Mouse (Mus musculus) hindbrain, embryonic 16.5 days (tissue): ENCODE measurements around the gene Il4. TPM values are rescaled to one million over a fixed set of nuclear protein-coding genes. Genes with fewer than 3 reads are reported as not detected.
"Not testable (repeated sequence)": the region's sequence is repeated elsewhere in the genome, so short reads cannot be mapped to it uniquely, and the experiment has no call there.

Experiments
- ATAC-seq: fragments of 200-750 bp; cut with Nextera tagmentation; 2 replicates; pipeline ENCODE4 v1.8.0; 2017; ENCODE audit warnings: moderate TSS enrichment, moderate library complexity
- H3K27ac ChIP-seq: fragments of 300-500 bp; sonication (generic); 2 replicates; pipeline ENCODE4 v1.5.1; 2014; ENCODE audit warnings: low read depth, mild to moderate bottlenecking, control low read depth, low read length, moderate library complexity
- H3K27me3 ChIP-seq: fragments of 300-500 bp; sonication (generic); replicated peaks from 2 replicates; pipeline ENCODE4 v1.6.1; 2014; ENCODE audit warnings: low read length; ENCODE audit not compliant: control insufficient read depth, insufficient read depth
- H3K36me3 ChIP-seq: fragments of 300-500 bp; sonication (generic); 2 replicates; pipeline ENCODE4 v1.6.1; 2014; ENCODE audit warnings: mild to moderate bottlenecking, low read length, moderate library complexity, mixed read lengths; ENCODE audit not compliant: control insufficient read depth, insufficient read depth
- H3K4me1 ChIP-seq: fragments of 300-500 bp; sonication (generic); 2 replicates; pipeline ENCODE4 v1.6.1; 2014; ENCODE audit warnings: low read depth, low read length; ENCODE audit not compliant: control insufficient read depth, insufficient read depth
- H3K4me2 ChIP-seq: fragments of 300-500 bp; sonication (generic); 2 replicates; pipeline ENCODE4 v1.6.1; 2014; ENCODE audit warnings: mild to moderate bottlenecking, low read length, control low read depth, moderate library complexity
- H3K4me3 ChIP-seq: fragments of 300-500 bp; sonication (generic); 2 replicates; pipeline ENCODE4 v1.5.1; 2014; ENCODE audit warnings: mild to moderate bottlenecking, low read length, control low read depth, moderate library complexity
- H3K9ac ChIP-seq: fragments of 300-500 bp; sonication (generic); 2 replicates; pipeline ENCODE4 v1.6.1; 2014; ENCODE audit warnings: low read depth, mild to moderate bottlenecking, control low read depth, low read length, moderate library complexity
- H3K9me3 ChIP-seq: fragments of 300-500 bp; sonication (generic); 2 replicates; pipeline ENCODE4 v1.6.1; 2014; ENCODE audit warnings: mild to moderate bottlenecking, low read length, moderate library complexity; ENCODE audit not compliant: control insufficient read depth
- WGBS: fragments of 180-500 bp; shearing (Covaris S2); extraction: QIAGEN DNeasy Blood & Tissue Kit; methylation state at CpG from one replicate; pipeline ENCODE4 v1.1.7; 2014; 5-methylcytosine and 5-hydroxymethylcytosine counted together
- polyA plus RNA-seq: library from polyadenylated mRNA; unstranded; fragments of >200 nt; fragmentation: Nextera tagmentation; extraction: Ambion mirVana; gene quantifications from 2 replicates; pipeline ENCODE4 v1.2.1, GENCODE M21; 2015

The Il4 gene
- polyA plus RNA-seq, 1 experiment from 2014 or later, result 4.5 TPM

DNA sequence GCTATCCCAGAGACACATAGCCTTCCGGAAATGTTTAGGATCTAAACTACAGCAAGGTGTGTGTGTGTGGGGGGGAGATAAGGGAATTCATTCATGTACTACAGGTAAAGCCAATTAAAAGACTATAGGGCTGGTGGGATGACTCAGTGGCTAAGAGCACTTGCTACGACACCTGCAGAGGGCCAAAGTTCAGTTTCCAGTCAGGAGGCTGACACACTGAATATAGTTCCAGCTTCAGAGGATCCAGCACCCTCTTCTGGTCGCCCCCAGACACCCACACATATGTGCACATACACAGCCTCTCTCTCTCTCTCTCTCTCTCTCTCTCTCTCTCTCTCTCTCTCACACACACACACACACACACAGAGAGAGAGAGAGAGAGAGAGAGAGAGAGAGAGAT lies 60.5 kb downstream of the Il4 start:
- not testable (repeated sequence) for H3K4me2 ChIP-seq, ATAC-seq, H3K4me3 ChIP-seq, H3K9ac ChIP-seq, H3K36me3 ChIP-seq, H3K9me3 ChIP-seq, H3K4me1 ChIP-seq, H3K27ac ChIP-seq, H3K27me3 ChIP-seq
- 100% methylated on average over 1 of the region's 3 CpGs for WGBS

DNA sequence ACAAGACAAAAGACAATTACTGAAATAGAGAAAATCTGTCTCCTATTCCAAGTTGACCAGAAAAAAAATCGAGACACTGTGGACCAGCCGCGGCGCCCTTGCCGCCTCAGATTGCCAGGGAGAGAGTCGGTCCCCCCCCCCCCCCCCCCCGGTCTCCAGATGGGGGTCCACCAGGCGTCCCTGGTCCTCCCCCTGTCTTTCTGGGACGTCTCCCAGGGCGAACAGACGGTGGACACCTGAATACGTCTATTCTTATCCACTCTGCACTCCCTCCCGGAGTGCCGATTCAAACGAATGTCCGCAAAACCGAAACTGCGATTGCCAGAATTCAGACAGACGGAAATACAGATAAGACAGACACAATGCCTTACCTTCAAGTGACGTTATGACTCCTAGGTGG lies 61.9 kb downstream of the Il4 start:
- WGBS, result 98% methylated on average over 9 of the region's 20 CpGs
- not testable (repeated sequence) for H3K36me3 ChIP-seq, H3K9ac ChIP-seq, ATAC-seq, H3K4me1 ChIP-seq, H3K4me2 ChIP-seq, H3K4me3 ChIP-seq, H3K27ac ChIP-seq, H3K27me3 ChIP-seq, H3K9me3 ChIP-seq

Other genes with a start within 250 kb of the Il4 start
- 0.33 and 0.44 TPM in 2 replicates for gene Leap2, start 195.5 kb downstream of the Il4 start, polyA plus RNA-seq
- 747 and 916 TPM in 2 replicates for gene Uqcrq, start 187.8 kb downstream of the Il4 start, polyA plus RNA-seq
- gene Gdf9, start 187.6 kb downstream of the Il4 start, polyA plus RNA-seq, result 3.0 and 4.1 TPM in 2 replicates
- not detected in 2 replicates for gene Gm10447, start 161.6 kb downstream of the Il4 start, polyA plus RNA-seq
- gene Shroom1, start 161.5 kb downstream of the Il4 start, polyA plus RNA-seq, result 3.2 and 3.6 TPM in 2 replicates
- not detected in 2 replicates for gene Gm9837, start 148.2 kb downstream of the Il4 start, polyA plus RNA-seq
- 0.34 TPM in 1 of 2 replicates, not detected in the other for gene Gm9945, start 138.5 kb downstream of the Il4 start, polyA plus RNA-seq
- gene Sowaha, start 138.4 kb downstream of the Il4 start, polyA plus RNA-seq, result 1.5 TPM in 2 replicates
- gene Sept8, start 99.4 kb downstream of the Il4 start, polyA plus RNA-seq, result 23.1 and 23.4 TPM in 2 replicates
- 306 and 352 TPM in 2 replicates for gene Kif3a, start 51.3 kb downstream of the Il4 start, polyA plus RNA-seq
- gene Il13, start 16.0 kb upstream of the Il4 start, polyA plus RNA-seq, result not detected in 2 replicates
- 11.7 and 12.3 TPM in 2 replicates for gene Rad50, start 88.7 kb upstream of the Il4 start, polyA plus RNA-seq
- not detected in 2 replicates for gene Il5, start 102.1 kb upstream of the Il4 start, polyA plus RNA-seq
- 3.5 and 3.9 TPM in 2 replicates for gene Irf1, start 151.3 kb upstream of the Il4 start, polyA plus RNA-seq
- not detected in 2 replicates for gene Gm17334, start 154.5 kb upstream of the Il4 start, polyA plus RNA-seq
- gene Gm12216, start 240.6 kb upstream of the Il4 start, polyA plus RNA-seq, result 0.40 and 0.52 TPM in 2 replicates